Mouse (Mus musculus): ENCODE measurements around the gene Tfap2e. TPM values are rescaled to one million over a fixed set of nuclear protein-coding genes. Genes with fewer than 3 reads are reported as not detected.
A peak's percentile ranks its signal among the peaks of the same experiment; 100 is the strongest.

Gene Tfap2e
- not detected for total RNA-seq (2021)

DNA sequence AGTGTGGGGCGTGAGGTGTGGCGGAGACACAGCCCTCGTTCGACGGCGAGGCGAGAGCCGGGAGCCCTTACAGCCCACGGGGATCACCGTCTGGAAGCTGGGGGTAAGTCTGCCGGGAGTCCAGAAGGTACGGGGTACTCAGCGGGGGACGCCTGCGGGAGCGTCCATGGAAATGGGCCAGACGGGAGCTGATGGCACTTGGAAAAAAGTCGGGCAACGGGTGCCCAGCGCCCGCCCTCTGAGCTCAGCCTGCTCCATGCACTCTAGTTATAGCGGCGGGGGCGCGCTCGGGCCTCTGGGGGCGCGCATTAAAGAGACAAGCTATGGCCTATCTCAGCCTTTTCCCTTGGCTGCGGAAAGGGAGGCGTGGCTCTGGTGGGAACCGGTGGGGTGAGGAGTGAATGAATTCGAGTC, at the start of gene Tfap2e:
TSS of gene Tfap2e (minus strand) at position 240 of the 414 bp plus-strand sequence.
- DNase-seq (ENCODE audit: extremely low spot score in 1 of 2, low spot score in 2 of 2) = peak in 1 of 2 experiments; percentile 62
- intact Hi-C loops (cut with DNase I) = no loop called here

GRCm38 (mm10) chr4:126782996-126783395, 47.0 kb upstream of the Tfap2e start:
- DNase-seq (ENCODE audit: extremely low spot score in 1 of 2, low spot score in 2 of 2) = peak; percentile 40 to 56
- intact Hi-C loops (cut with DNase I) = no loop called here

GRCm38 (mm10) chr4:126782512-126782911, 46.5 kb upstream of the Tfap2e start:
- intact Hi-C loops (cut with DNase I) = no loop called here
- peak; percentile 31 to 52 for DNase-seq (ENCODE audit: extremely low spot score in 1 of 2, low spot score in 2 of 2)

DNA sequence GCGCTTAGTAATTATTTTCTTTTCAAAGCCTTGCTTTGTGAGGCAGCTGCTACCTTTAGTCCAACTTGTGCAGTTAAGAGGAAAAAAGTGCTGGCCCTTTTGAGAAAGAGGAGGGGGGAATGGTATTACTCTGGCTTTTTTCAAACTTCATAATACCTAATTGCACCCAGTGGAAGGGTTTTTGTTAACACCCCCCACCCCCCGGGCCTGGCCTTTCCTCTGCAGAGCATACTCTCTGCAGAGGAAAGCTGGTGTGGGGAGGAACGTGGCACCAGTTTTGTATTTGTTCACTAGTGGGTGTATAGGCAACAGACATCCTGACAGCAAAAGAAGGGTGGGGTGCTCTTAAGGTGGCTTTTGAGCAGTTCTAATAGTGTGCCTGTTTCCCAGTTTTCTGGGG, 45.8 kb upstream of the Tfap2e start:
- intact Hi-C loops (cut with DNase I) = no loop called here
- DNase-seq (ENCODE audit: extremely low spot score in 1 of 2, low spot score in 2 of 2) = no peak

- no peak for DNase-seq (ENCODE audit: extremely low spot score in 1 of 2, low spot score in 2 of 2)
- intact Hi-C loops (cut with DNase I) = no loop called here
These were observed 44.1 kb upstream of the Tfap2e start for GRCm38 (mm10) chr4:126779826-126780775.

GRCm38 (mm10) chr4:126779148-126779581, 43.1 kb upstream of the Tfap2e start:
- intact Hi-C loops (cut with DNase I) = no loop called here
- no peak for DNase-seq (ENCODE audit: extremely low spot score in 1 of 2, low spot score in 2 of 2)

DNA sequence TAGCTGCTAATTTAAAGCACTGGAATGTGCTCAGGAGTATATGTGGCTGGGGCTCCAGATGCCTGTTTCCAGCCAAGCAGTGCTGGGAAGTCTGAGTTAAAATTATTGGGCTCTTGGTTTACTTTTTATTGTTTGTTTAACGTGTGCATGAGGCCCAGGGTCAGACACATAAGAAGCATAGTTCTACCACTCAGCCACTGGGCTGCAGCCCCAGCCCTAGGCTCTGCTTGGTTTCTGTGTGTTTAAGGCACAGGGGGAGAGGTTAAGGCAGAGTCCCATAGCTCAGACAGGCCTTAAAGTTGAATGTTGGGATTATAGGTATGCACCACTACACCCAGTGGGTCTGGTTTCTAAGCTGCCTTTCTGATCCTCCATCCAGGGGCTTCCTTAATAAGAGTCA, 39.1 kb upstream of the Tfap2e start:
- no peak for DNase-seq (ENCODE audit: extremely low spot score in 1 of 2, low spot score in 2 of 2)
- intact Hi-C loops (cut with DNase I) = no loop called here

DNA sequence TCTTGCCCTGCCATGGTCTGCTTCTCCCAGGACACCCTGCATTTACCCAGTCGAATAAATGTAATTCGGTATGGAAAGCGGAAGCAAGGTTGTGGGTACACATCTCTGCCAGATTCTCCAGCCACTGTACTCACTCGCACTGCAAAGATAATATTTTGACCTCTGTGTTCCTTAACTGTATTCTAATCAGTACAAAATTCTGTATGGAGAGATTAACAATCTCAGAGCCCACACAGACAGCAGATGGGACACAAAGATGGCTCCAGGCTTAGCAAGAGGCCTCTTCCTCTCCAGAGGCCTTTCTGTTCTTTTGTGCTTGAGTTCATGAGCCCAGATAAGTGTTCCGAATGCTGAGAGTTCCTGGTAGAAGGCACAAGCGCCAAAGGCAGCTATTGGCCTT, 37.8 kb upstream of the Tfap2e start:
- DNase-seq (ENCODE audit: extremely low spot score in 1 of 2, low spot score in 2 of 2) = no peak
- intact Hi-C loops (cut with DNase I) = no loop called here

GRCm38 (mm10) chr4:126770831-126771230, 34.8 kb upstream of the Tfap2e start:
- intact Hi-C loops (cut with DNase I) = no loop called here
- DNase-seq (ENCODE audit: extremely low spot score in 1 of 2, low spot score in 2 of 2) = no peak

DNA sequence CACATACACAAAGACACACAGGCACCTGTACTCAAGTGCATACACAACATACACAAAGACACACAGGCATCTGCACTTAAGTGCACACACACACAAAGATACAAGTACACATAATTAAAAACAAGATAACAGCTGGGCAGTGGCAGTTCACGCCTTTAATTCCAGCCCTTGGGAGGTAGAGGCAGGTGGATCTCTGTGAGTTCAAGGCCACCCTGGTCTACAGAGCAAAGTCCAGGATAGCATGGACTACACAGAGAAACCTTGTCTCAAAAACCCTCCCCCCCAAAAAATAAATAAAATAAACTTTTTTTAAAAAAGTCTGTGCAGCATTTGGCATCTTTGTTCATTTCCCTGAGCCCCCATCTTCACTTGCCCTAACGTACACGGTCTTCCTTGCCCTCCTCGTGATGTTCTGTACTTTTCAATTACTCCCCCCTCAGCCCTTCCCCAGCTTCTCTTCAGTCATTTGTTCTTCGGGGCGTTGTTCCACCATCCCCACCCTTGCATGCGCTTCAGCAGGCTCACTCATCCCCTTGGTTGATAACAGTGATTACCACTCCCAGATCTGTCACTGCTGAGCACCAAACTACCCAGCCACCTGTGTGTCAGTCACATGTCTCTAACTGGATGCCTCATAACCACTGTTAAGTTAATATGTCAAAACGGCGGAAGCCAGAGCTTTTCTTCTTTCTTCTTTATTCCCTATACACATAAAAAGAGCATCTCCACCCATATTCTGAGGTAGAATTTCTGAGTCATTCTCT, 33.9 kb upstream of the Tfap2e start:
- DNase-seq (ENCODE audit: extremely low spot score in 1 of 2, low spot score in 2 of 2) = no peak
- intact Hi-C loops (cut with DNase I) = no loop called here

DNA sequence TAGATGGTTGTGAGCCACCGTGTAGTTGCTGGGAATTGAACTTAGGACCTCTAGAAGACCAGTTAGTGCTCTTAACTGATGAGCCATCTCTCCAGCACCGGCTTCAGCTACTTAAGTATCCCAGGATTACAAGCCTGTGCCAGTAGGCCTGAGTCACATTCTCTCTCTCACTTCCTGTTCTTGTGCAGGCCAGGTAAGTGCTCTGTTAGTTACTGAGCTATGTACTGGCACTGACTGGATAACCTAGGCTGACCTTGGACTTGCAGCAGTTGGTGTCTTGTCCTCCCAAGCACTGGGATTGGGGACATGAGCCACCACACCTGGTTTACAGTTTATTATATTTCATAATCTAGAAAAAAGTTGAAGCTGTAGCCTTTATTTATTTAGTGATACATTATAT, 27.4 kb upstream of the Tfap2e start:
- intact Hi-C loops (cut with DNase I) = no loop called here
- DNase-seq (ENCODE audit: extremely low spot score in 1 of 2, low spot score in 2 of 2) = no peak

DNA sequence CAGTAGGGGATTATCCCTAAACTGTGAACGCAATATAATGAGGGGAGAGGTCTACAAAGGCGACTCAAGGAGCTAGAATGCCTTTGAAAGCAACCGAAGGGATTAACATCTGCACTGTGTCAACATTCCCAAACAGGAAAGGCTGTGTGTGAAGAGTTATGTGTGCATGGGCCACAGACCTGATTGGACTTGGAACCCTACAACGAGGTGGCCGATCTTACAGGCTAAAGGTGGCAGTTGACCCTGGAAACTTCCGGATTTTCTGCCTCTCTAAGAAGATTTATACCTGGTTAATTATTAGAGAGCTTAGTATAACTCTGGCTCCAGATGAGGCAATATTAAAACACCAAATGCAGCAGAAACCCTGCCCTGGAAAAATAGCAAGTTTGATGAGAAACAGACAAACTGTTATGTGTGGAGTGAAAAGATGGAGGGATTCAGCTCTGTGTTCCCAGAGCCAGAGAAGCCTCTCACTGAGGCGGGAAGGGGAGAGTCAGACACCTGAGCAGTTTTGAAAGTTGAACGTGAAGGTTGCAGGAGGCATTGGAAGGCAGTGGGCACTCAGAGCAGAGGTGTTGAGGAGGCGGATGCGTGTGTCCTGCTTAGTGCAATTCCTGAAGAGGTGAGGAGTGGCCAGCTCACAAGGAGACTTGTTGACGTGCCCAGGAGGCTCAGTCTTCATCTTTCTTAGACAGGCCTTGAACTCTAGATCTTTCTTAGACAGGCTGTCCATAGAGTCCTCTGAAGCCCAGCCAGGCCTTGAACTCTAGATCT, 26.7 kb upstream of the Tfap2e start:
- intact Hi-C loops (cut with DNase I) = no loop called here
- DNase-seq (ENCODE audit: extremely low spot score in 1 of 2, low spot score in 2 of 2) = no peak

- DNase-seq (ENCODE audit: extremely low spot score in 1 of 2, low spot score in 2 of 2) = no peak
- intact Hi-C loops (cut with DNase I) = no loop called here
These were observed 23.4 kb upstream of the Tfap2e start for GRCm38 (mm10) chr4:126759435-126759834.

DNA sequence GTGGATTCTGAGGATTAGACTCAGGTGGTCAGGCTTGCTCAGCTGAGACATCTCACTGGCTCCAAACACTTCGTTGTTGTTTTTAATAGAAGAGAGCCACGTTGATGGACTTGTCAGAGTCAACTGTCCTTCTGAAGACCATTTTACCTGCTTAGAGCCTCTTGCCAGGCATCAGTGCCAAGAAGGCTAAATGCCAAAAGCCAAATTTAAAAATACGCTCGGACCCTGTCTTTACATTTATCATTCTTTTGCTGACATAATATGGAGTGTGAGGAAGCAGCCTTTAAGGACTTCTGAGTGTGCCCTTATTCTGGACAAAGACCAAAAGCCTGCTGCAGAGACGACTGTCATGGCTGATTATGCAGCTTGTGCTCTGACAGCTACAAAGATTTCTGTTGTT, 22.3 kb upstream of the Tfap2e start:
- DNase-seq (ENCODE audit: extremely low spot score in 1 of 2, low spot score in 2 of 2) = no peak
- intact Hi-C loops (cut with DNase I) = no loop called here

GRCm38 (mm10) chr4:126756766-126757165, 20.7 kb upstream of the Tfap2e start:
- peak in 1 of 2 experiments; percentile 51 for DNase-seq (ENCODE audit: extremely low spot score in 1 of 2, low spot score in 2 of 2)
- intact Hi-C loops (cut with DNase I) = no loop called here

DNA sequence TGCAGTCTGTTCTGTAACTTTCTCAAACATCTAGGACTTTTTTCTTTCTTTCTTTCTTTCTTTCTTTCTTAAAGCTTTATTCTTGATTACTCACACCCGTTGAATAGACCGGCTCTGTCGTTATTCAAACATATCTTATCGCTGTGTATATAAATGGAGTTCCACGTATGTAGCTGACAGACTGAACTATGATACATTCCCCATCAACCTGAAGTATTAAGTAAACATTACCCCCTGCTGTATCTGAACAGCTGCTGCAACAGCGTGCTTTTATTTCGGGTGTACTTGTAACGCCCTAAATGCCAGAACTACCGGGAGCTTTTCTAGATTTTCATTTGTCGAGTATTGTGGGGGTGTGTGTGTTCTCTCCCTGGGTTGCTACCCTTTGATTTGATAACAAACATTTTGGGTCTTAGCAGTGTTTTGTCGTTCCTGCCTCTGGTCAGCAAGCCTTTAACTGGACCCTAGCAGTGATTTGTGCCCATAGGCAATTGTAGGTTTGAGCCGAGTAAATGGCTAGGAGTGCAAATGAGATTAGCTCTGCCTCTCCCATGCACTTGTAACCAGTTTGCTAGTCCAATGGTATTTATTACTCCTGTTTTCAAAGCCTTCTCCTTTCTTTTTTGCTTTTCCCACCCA, 18.8 kb upstream of the Tfap2e start:
- no peak for DNase-seq (ENCODE audit: extremely low spot score in 1 of 2, low spot score in 2 of 2)

GRCm38 (mm10) chr4:126754231-126754611, 18.2 kb upstream of the Tfap2e start:
- intact Hi-C loops (cut with DNase I) = no loop called here
- DNase-seq (ENCODE audit: extremely low spot score in 1 of 2, low spot score in 2 of 2) = no peak

More for the DNA sequence above, 18.8 kb upstream of the Tfap2e start:
- intact Hi-C loops (cut with DNase I) = no loop called here

DNA sequence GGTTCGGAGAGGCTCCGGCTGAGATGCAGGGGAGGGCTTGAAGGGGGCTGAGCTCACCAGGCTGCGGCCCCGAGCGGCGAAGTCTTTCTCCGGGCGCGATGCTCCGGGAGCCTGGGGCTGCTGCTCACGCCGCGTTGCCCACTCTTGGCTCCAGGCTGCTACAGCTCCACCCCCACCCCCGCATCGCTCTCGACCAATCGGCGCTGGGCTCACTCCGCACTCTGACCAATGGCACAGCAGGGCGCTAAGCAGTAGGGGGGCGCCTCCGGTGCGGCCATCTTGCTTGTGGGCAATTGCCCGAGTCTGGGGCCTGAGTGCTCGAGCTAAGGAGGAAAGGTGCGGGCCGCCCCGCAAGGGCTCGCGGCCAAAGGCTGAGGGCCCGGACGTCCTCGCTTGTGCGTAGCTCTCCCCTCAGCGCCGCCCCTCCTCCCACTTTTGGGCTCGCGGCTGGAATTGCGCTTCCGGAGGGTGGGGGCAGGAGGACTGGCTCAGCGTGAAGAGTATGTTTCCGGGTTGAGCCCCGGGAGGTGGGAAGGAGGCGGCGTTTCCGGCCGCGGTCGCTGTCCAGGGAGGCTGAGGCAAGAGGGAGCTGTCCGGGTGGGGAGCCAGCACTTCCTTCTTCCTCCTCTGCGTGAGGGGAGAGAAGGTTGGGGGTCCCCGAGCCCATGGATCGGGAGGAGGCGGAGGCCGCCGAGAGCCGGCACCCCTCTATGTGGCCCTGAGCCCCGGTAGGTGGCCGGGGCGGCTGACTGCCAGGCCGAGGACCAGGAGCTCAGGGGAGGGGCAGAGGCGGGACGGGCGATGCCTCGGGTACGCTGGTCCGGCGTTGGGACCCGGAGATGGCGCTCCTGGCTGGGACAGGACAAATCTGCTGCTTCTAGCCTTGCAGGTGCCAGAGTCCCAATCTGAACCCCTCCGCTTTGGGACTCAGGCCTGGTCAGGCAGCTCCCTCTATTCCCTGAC, 17.5 kb upstream of the Tfap2e start, which contains the start of the genes Ncdn and AU040320:
TSS of gene Ncdn (minus strand) at position 171 of the 963 bp plus-strand sequence.
TSS of gene AU040320 (plus strand) at position 277 of the 963 bp plus-strand sequence.
- intact Hi-C loops (cut with DNase I) = no loop called here
- DNase-seq (ENCODE audit: extremely low spot score in 1 of 2, low spot score in 2 of 2) = peak; percentile 96 to 98
